Mouse (Mus musculus) embryonic facial prominence, embryonic 15.5 days (tissue): ENCODE measurements around the gene Pex16. TPM values are rescaled to one million over a fixed set of nuclear protein-coding genes. Genes with fewer than 3 reads are reported as not detected.
"Not testable (repeated sequence)": the region's sequence is repeated elsewhere in the genome, so short reads cannot be mapped to it uniquely, and the experiment has no call there.

Experiments
- ATAC-seq: fragments of 200-750 bp; cut with Nextera tagmentation; 2 replicates; pipeline ENCODE4 v1.8.0; 2017; ENCODE audit warnings: low read depth, moderate TSS enrichment; ENCODE audit not compliant: insufficient number of reproducible peaks, low FRiP score, low TSS enrichment
- H3K27ac ChIP-seq: fragments of 300-500 bp; sonication (generic); replicated peaks from 2 replicates; pipeline ENCODE4 v1.5.1; 2015; ENCODE audit warnings: mild to moderate bottlenecking, inconsistent platforms
- H3K27me3 ChIP-seq: fragments of 300-500 bp; sonication (generic); 2 replicates; pipeline ENCODE4 v1.6.1; 2015; ENCODE audit warnings: inconsistent platforms
- H3K36me3 ChIP-seq: fragments of 300-500 bp; sonication (generic); 2 replicates; pipeline ENCODE4 v1.6.1; 2015; ENCODE audit warnings: mild to moderate bottlenecking, inconsistent platforms
- H3K4me1 ChIP-seq: fragments of 300-500 bp; sonication (generic); 2 replicates; pipeline ENCODE4 v1.6.1; 2015; ENCODE audit warnings: inconsistent platforms
- H3K4me2 ChIP-seq: fragments of 300-500 bp; sonication (generic); replicated peaks from 2 replicates; pipeline ENCODE4 v1.6.1; 2015; ENCODE audit warnings: mild to moderate bottlenecking, inconsistent platforms
- H3K4me3 ChIP-seq: fragments of 300-500 bp; sonication (generic); replicated peaks from 2 replicates; pipeline ENCODE4 v1.5.1; 2015; ENCODE audit warnings: mild to moderate bottlenecking, inconsistent platforms
- H3K9ac ChIP-seq: fragments of 300-500 bp; sonication (generic); 2 replicates; pipeline ENCODE4 v1.6.1; 2015; ENCODE audit warnings: inconsistent platforms
- H3K9me3 ChIP-seq: fragments of 300-500 bp; sonication (generic); replicated peaks from 2 replicates; pipeline ENCODE4 v1.6.1; 2016; ENCODE audit warnings: inconsistent platforms
- WGBS: fragments of 180-500 bp; shearing (Covaris S2); methylation state at CpG from one replicate; pipeline ENCODE4 v1.1.7; 2015; 5-methylcytosine and 5-hydroxymethylcytosine counted together
- polyA plus RNA-seq: library from polyadenylated mRNA; unstranded; fragments of >200 nt; fragmentation: Nextera tagmentation; extraction: Ambion mirVana; gene quantifications from 2 replicates; pipeline ENCODE4 v1.2.1, GENCODE M21; 2015

Gene Pex16
- polyA plus RNA-seq, 1 experiment from 2014 or later = 27.8 TPM

GRCm38 (mm10) chr2:92390206-92390930 lies 15.9 kb downstream of the Pex16 start:
- H3K36me3 ChIP-seq = peaks cover 19% of the 10 kb centered on the region; the same call in 1 of the 2 replicates
- H3K4me3 ChIP-seq = no peak overlapping the region
- no peak overlapping the region for H3K27ac ChIP-seq
- H3K9ac ChIP-seq = no peak overlapping the region
- H3K9me3 ChIP-seq = no peaks in the 10 kb centered on the region
- ATAC-seq = no peak
- 72% methylated on average over 6 of the region's 6 CpGs for WGBS
- peaks cover 54% of the 10 kb centered on the region for H3K4me1 ChIP-seq
- no peak overlapping the region for H3K4me2 ChIP-seq
- no peaks in the 10 kb centered on the region for H3K27me3 ChIP-seq

GRCm38 (mm10) chr2:92391116-92391515 lies 16.6 kb downstream of the Pex16 start:
- Histone ChIP-seq H3K4me2 (0 out of 2 replicates have a peak overlapping the region, but pooled peaks have one; percentile 47), H3K9ac (no peak overlapping the region), H3K36me3 (peaks cover 11% of the 10 kb centered on the region; the same call in 1 of the 2 replicates), H3K4me1 (peaks cover 54% of the 10 kb centered on the region), H3K4me3 (no peak overlapping the region), H3K9me3 (no peaks in the 10 kb centered on the region), H3K27me3 (no peaks in the 10 kb centered on the region), H3K27ac (0 out of 2 replicates have a peak overlapping the region, but pooled peaks have one; percentile 35)
- WGBS = 78% methylated on average over 8 of the region's 8 CpGs
- no peak for ATAC-seq

- H3K27ac ChIP-seq = peak overlapping the region; percentile 53
- peak overlapping the region; percentile 33 for H3K4me3 ChIP-seq
- H3K36me3 ChIP-seq = peaks cover 4% of the 10 kb centered on the region; the same call in 1 of the 2 replicates
- peak overlapping the region; percentile 15; the same call in 1 of the 2 replicates for H3K9ac ChIP-seq
- peaks cover 54% of the 10 kb centered on the region for H3K4me1 ChIP-seq
- 32% methylated on average over 11 of the region's 11 CpGs for WGBS
- peak overlapping the region; percentile 47 for H3K4me2 ChIP-seq
- ATAC-seq = no peak
- no peaks in the 10 kb centered on the region for H3K27me3 ChIP-seq
- no peaks in the 10 kb centered on the region for H3K9me3 ChIP-seq
These were observed 17.3 kb downstream of the Pex16 start for GRCm38 (mm10) chr2:92391703-92392317.

GRCm38 (mm10) chr2:92392318-92393264 lies 18.1 kb downstream of the Pex16 start:
- Histone ChIP-seq H3K36me3 (no peaks in the 10 kb centered on the region), H3K9ac (peak overlapping the region; percentile 15; the same call in 1 of the 2 replicates), H3K4me1 (peaks cover 50% of the 10 kb centered on the region), H3K4me3 (peak overlapping the region; percentile 33), H3K27me3 (no peaks in the 10 kb centered on the region), H3K4me2 (peak overlapping the region; percentile 47), H3K27ac (peak overlapping the region; percentile 53), H3K9me3 (no peaks in the 10 kb centered on the region)
- 3% methylated on average over 26 of the region's 26 CpGs for WGBS
- no peak for ATAC-seq

- H3K4me3 ChIP-seq = no peak overlapping the region
- no peak overlapping the region for H3K9ac ChIP-seq
- peaks cover 3% of the 10 kb centered on the region; the same call in 1 of the 2 replicates for H3K27me3 ChIP-seq
- peaks cover 26% of the 10 kb centered on the region for H3K4me1 ChIP-seq
- 78% methylated on average over 3 of the region's 3 CpGs for WGBS
- ATAC-seq = no peak
- H3K27ac ChIP-seq = no peak overlapping the region
- H3K9me3 ChIP-seq = no peaks in the 10 kb centered on the region
- H3K4me2 ChIP-seq = no peak overlapping the region
- no peaks in the 10 kb centered on the region for H3K36me3 ChIP-seq
These were observed 21.1 kb downstream of the Pex16 start for GRCm38 (mm10) chr2:92395535-92395934.

GRCm38 (mm10) chr2:92397436-92397835 lies 23.0 kb downstream of the Pex16 start:
- H3K27me3 ChIP-seq = peaks cover 7% of the 10 kb centered on the region; the same call in 1 of the 2 replicates
- no peak overlapping the region for H3K9ac ChIP-seq
- peaks cover 17% of the 10 kb centered on the region for H3K4me1 ChIP-seq
- H3K4me3 ChIP-seq = no peak overlapping the region
- H3K9me3 ChIP-seq = no peaks in the 10 kb centered on the region
- no peak for ATAC-seq
- H3K36me3 ChIP-seq = no peaks in the 10 kb centered on the region
- H3K4me2 ChIP-seq = no peak overlapping the region
- WGBS = 76% methylated on average over 1 of the region's 1 CpGs
- no peak overlapping the region for H3K27ac ChIP-seq

GRCm38 (mm10) chr2:92399877-92400276 lies 25.4 kb downstream of the Pex16 start:
- not testable (repeated sequence) for H3K4me1 ChIP-seq, H3K9me3 ChIP-seq, ATAC-seq, H3K4me3 ChIP-seq, H3K4me2 ChIP-seq, H3K27me3 ChIP-seq, H3K9ac ChIP-seq, H3K27ac ChIP-seq
- WGBS = 66% methylated on average over 3 of the region's 4 CpGs
- H3K36me3 ChIP-seq = peaks cover 13% of the 10 kb centered on the region

GRCm38 (mm10) chr2:92400682-92401081 lies 26.2 kb downstream of the Pex16 start:
- WGBS = 2% methylated on average over 21 of the region's 22 CpGs
- Histone ChIP-seq H3K4me1 (peaks cover 10% of the 10 kb centered on the region), H3K27ac (no peak overlapping the region), H3K9me3 (no peaks in the 10 kb centered on the region), H3K36me3 (peaks cover 21% of the 10 kb centered on the region), H3K27me3 (peaks cover 7% of the 10 kb centered on the region; the same call in 1 of the 2 replicates), H3K4me3 (peak overlapping the region; percentile 61), H3K4me2 (peak overlapping the region; percentile 90), H3K9ac (peak overlapping the region; percentile 53)
- no peak for ATAC-seq

- peak within 1 kb of the TSS; percentile 53 for H3K9ac ChIP-seq
- no peak within 1 kb of the TSS for H3K27ac ChIP-seq
- peaks cover 25% of the 10 kb centered on the region for H3K36me3 ChIP-seq
- WGBS = 5% methylated on average over 13 of the region's 59 CpGs
- ATAC-seq = peak; percentile 18; the same call in 1 of the 2 replicates
- H3K4me3 ChIP-seq = peak within 1 kb of the TSS; percentile 61
- H3K27me3 ChIP-seq = peaks cover 7% of the 10 kb centered on the region; the same call in 1 of the 2 replicates
- H3K9me3 ChIP-seq = no peaks in the 10 kb centered on the region
- H3K4me2 ChIP-seq = peak within 1 kb of the TSS; percentile 90
- H3K4me1 ChIP-seq = peaks cover 10% of the 10 kb centered on the region
These were observed 26.6 kb downstream of the Pex16 start, which contains the start of gene Mapk8ip1 for GRCm38 (mm10) chr2:92401091-92401561. Gene Mapk8ip1 (minus strand): TSS chr2:92401263.

GRCm38 (mm10) chr2:92402591-92403326 lies 28.3 kb downstream of the Pex16 start:
- peaks cover 10% of the 10 kb centered on the region for H3K4me1 ChIP-seq
- H3K36me3 ChIP-seq = peaks cover 40% of the 10 kb centered on the region
- WGBS = 79% methylated on average over 4 of the region's 4 CpGs
- ATAC-seq = no peak
- no peak overlapping the region for H3K27ac ChIP-seq
- H3K27me3 ChIP-seq = peaks cover 7% of the 10 kb centered on the region; the same call in 1 of the 2 replicates
- H3K4me2 ChIP-seq = no peak overlapping the region
- H3K9me3 ChIP-seq = no peaks in the 10 kb centered on the region
- H3K9ac ChIP-seq = no peak overlapping the region
- H3K4me3 ChIP-seq = no peak overlapping the region
